Mouse (Mus musculus): ENCODE data around the gene Cerk. TPM values are rescaled to one million over a fixed set of nuclear protein-coding genes. Genes with fewer than 3 reads are reported as not detected.

The Cerk gene
- polyA plus RNA-seq, 1 experiment from 2014 or later = 11.4 TPM

DNA sequence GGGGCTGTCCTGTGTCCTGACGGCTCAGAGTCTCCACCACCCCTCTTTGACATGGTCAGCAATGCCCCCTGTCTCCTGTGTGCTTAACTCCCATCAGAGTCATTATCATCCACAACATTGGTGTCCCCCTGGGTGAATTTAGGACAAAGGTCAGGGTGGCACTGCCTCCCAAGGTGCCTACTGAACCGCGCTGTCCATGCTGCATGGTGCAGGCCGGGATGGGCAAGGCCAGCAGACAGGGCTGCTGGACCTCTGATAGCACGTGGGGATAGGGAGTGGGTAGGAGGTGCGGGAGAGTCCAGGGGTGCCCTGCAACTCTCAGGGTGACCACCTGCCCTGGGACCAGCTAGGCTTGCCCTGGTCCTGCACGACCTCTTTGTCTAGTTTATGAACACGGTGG lies 39.0 kb downstream of the Cerk start:
- no peak overlapping the region for H3K9ac ChIP-seq (ENCODE audit: low read length)
- WGBS = 93% methylated on average over 8 of the region's 8 CpGs
- H3K4me3 ChIP-seq (replicated peaks; ENCODE audit: low read length) = no peak overlapping the region
- H3K27ac ChIP-seq (ENCODE audit: low read length) = no peak overlapping the region
- no peaks in the 10 kb centered on the region for H3K4me1 ChIP-seq (ENCODE audit: control insufficient read depth, insufficient read depth, low read length)
- H3K36me3 ChIP-seq (ENCODE audit: control insufficient read depth, insufficient read depth, low read length) = peaks cover 4% of the 10 kb centered on the region; the same call in 1 of the 2 replicates
- H3K9me3 ChIP-seq (replicated peaks; ENCODE audit: control insufficient read depth, low read length) = no peaks in the 10 kb centered on the region
- peak; percentile 45; the same call in 1 of the 2 replicates for ATAC-seq (ENCODE audit: insufficient read depth, low FRiP score)
- H3K27me3 ChIP-seq (ENCODE audit: control insufficient read depth, insufficient read depth, low read length) = no peaks in the 10 kb centered on the region
- H3K4me2 ChIP-seq (ENCODE audit: low read depth, low read length) = no peak overlapping the region

GRCm38 (mm10) chr15:86145046-86145445 lies 40.9 kb downstream of the Cerk start:
- Histone ChIP-seq H3K4me2 (ENCODE audit: low read depth, low read length) (no peak overlapping the region), H3K36me3 (ENCODE audit: control insufficient read depth, insufficient read depth, low read length) (peaks cover 4% of the 10 kb centered on the region; the same call in 1 of the 2 replicates), H3K27ac (ENCODE audit: low read length) (no peak overlapping the region), H3K27me3 (ENCODE audit: control insufficient read depth, insufficient read depth, low read length) (no peaks in the 10 kb centered on the region), H3K4me1 (ENCODE audit: control insufficient read depth, insufficient read depth, low read length) (no peaks in the 10 kb centered on the region), H3K4me3 (replicated peaks; ENCODE audit: low read length) (no peak overlapping the region), H3K9ac (ENCODE audit: low read length) (no peak overlapping the region), H3K9me3 (replicated peaks; ENCODE audit: control insufficient read depth, low read length) (no peaks in the 10 kb centered on the region)
- WGBS = 75% methylated on average over 7 of the region's 7 CpGs
- ATAC-seq (ENCODE audit: insufficient read depth, low FRiP score) = no peak

- Histone ChIP-seq H3K4me1 (ENCODE audit: control insufficient read depth, insufficient read depth, low read length) (no peaks in the 10 kb centered on the region), H3K4me3 (replicated peaks; ENCODE audit: low read length) (no peak overlapping the region), H3K9me3 (replicated peaks; ENCODE audit: control insufficient read depth, low read length) (no peaks in the 10 kb centered on the region), H3K4me2 (ENCODE audit: low read depth, low read length) (no peak overlapping the region), H3K27ac (ENCODE audit: low read length) (no peak overlapping the region), H3K9ac (ENCODE audit: low read length) (no peak overlapping the region), H3K36me3 (ENCODE audit: control insufficient read depth, insufficient read depth, low read length) (peaks cover 4% of the 10 kb centered on the region; the same call in 1 of the 2 replicates), H3K27me3 (ENCODE audit: control insufficient read depth, insufficient read depth, low read length) (no peaks in the 10 kb centered on the region)
- 77% methylated on average over 7 of the region's 7 CpGs for WGBS
- ATAC-seq (ENCODE audit: insufficient read depth, low FRiP score) = no peak
Measured at GRCm38 (mm10) chr15:86144577-86144976, 41.4 kb downstream of the Cerk start.

GRCm38 (mm10) chr15:86140323-86140722 lies 45.6 kb downstream of the Cerk start:
- Histone ChIP-seq H3K4me2 (ENCODE audit: low read depth, low read length) (no peak overlapping the region), H3K4me1 (ENCODE audit: control insufficient read depth, insufficient read depth, low read length) (no peaks in the 10 kb centered on the region), H3K36me3 (ENCODE audit: control insufficient read depth, insufficient read depth, low read length) (peaks cover 9% of the 10 kb centered on the region; the same call in 1 of the 2 replicates), H3K9me3 (replicated peaks; ENCODE audit: control insufficient read depth, low read length) (no peaks in the 10 kb centered on the region), H3K27ac (ENCODE audit: low read length) (no peak overlapping the region), H3K4me3 (replicated peaks; ENCODE audit: low read length) (no peak overlapping the region), H3K27me3 (ENCODE audit: control insufficient read depth, insufficient read depth, low read length) (no peaks in the 10 kb centered on the region), H3K9ac (ENCODE audit: low read length) (no peak overlapping the region)
- ATAC-seq (ENCODE audit: insufficient read depth, low FRiP score) = no peak
- 33% methylated on average over 10 of the region's 10 CpGs for WGBS

GRCm38 (mm10) chr15:86137638-86138037 lies 48.3 kb downstream of the Cerk start:
- H3K27ac ChIP-seq (ENCODE audit: low read length) = no peak overlapping the region
- ATAC-seq (ENCODE audit: insufficient read depth, low FRiP score) = no peak
- WGBS = 60% methylated on average over 4 of the region's 4 CpGs
- H3K36me3 ChIP-seq (ENCODE audit: control insufficient read depth, insufficient read depth, low read length) = peaks cover 6% of the 10 kb centered on the region; the same call in 1 of the 2 replicates
- H3K4me2 ChIP-seq (ENCODE audit: low read depth, low read length) = no peak overlapping the region
- no peaks in the 10 kb centered on the region for H3K27me3 ChIP-seq (ENCODE audit: control insufficient read depth, insufficient read depth, low read length)
- no peak overlapping the region for H3K9ac ChIP-seq (ENCODE audit: low read length)
- no peak overlapping the region for H3K4me3 ChIP-seq (replicated peaks; ENCODE audit: low read length)
- no peaks in the 10 kb centered on the region for H3K4me1 ChIP-seq (ENCODE audit: control insufficient read depth, insufficient read depth, low read length)
- H3K9me3 ChIP-seq (replicated peaks; ENCODE audit: control insufficient read depth, low read length) = no peaks in the 10 kb centered on the region

- Histone ChIP-seq H3K27ac (ENCODE audit: low read length) (no peak overlapping the region), H3K36me3 (ENCODE audit: control insufficient read depth, insufficient read depth, low read length) (peaks cover 8% of the 10 kb centered on the region; the same call in 1 of the 2 replicates), H3K4me3 (replicated peaks; ENCODE audit: low read length) (no peak overlapping the region), H3K9ac (ENCODE audit: low read length) (no peak overlapping the region), H3K9me3 (replicated peaks; ENCODE audit: control insufficient read depth, low read length) (no peaks in the 10 kb centered on the region), H3K27me3 (ENCODE audit: control insufficient read depth, insufficient read depth, low read length) (no peaks in the 10 kb centered on the region), H3K4me1 (ENCODE audit: control insufficient read depth, insufficient read depth, low read length) (no peaks in the 10 kb centered on the region), H3K4me2 (ENCODE audit: low read depth, low read length) (no peak overlapping the region)
- ATAC-seq (ENCODE audit: insufficient read depth, low FRiP score) = no peak
- 37% methylated on average over 18 of the region's 18 CpGs for WGBS
Measured at GRCm38 (mm10) chr15:86134941-86135783, 50.8 kb downstream of the Cerk start.

DNA sequence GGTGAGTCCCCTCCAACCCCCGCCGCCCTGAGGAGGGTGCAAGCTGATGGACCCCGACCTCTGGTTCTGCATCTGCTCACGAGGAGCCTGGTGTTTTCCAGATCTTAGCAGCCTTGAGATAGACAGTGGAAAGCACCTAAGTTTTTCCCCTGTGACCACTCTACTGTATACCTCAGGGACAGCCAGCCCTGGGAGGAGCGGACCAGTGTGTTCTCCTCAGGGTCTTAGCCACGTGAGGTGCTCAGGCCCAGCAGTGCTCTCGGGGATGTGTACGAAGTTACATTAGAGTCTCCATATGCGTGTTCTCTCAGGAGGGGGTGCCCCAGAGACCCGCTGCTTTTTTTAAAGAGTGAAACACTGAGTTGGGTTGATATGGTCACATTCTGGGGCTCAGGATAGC lies 55.3 kb downstream of the Cerk start:
- Histone ChIP-seq H3K9me3 (replicated peaks; ENCODE audit: control insufficient read depth, low read length) (no peaks in the 10 kb centered on the region), H3K4me2 (ENCODE audit: low read depth, low read length) (no peak overlapping the region), H3K4me3 (replicated peaks; ENCODE audit: low read length) (no peak overlapping the region), H3K36me3 (ENCODE audit: control insufficient read depth, insufficient read depth, low read length) (peaks cover 5% of the 10 kb centered on the region), H3K4me1 (ENCODE audit: control insufficient read depth, insufficient read depth, low read length) (no peaks in the 10 kb centered on the region), H3K9ac (ENCODE audit: low read length) (no peak overlapping the region), H3K27me3 (ENCODE audit: control insufficient read depth, insufficient read depth, low read length) (no peaks in the 10 kb centered on the region), H3K27ac (ENCODE audit: low read length) (no peak overlapping the region)
- no peak for ATAC-seq (ENCODE audit: insufficient read depth, low FRiP score)
- whole genome bisulfite sequencing = 92% methylated on average over 10 of the region's 10 CpGs

GRCm38 (mm10) chr15:86129036-86129435 lies 56.9 kb downstream of the Cerk start:
- 84% methylated on average over 3 of the region's 3 CpGs for WGBS
- no peaks in the 10 kb centered on the region for H3K9me3 ChIP-seq (replicated peaks; ENCODE audit: control insufficient read depth, low read length)
- no peaks in the 10 kb centered on the region for H3K27me3 ChIP-seq (ENCODE audit: control insufficient read depth, insufficient read depth, low read length)
- H3K4me2 ChIP-seq (ENCODE audit: low read depth, low read length) = no peak overlapping the region
- H3K27ac ChIP-seq (ENCODE audit: low read length) = no peak overlapping the region
- no peaks in the 10 kb centered on the region for H3K4me1 ChIP-seq (ENCODE audit: control insufficient read depth, insufficient read depth, low read length)
- peaks cover 3% of the 10 kb centered on the region for H3K36me3 ChIP-seq (ENCODE audit: control insufficient read depth, insufficient read depth, low read length)
- ATAC-seq (ENCODE audit: insufficient read depth, low FRiP score) = no peak
- no peak overlapping the region for H3K9ac ChIP-seq (ENCODE audit: low read length)
- no peak overlapping the region for H3K4me3 ChIP-seq (replicated peaks; ENCODE audit: low read length)

DNA sequence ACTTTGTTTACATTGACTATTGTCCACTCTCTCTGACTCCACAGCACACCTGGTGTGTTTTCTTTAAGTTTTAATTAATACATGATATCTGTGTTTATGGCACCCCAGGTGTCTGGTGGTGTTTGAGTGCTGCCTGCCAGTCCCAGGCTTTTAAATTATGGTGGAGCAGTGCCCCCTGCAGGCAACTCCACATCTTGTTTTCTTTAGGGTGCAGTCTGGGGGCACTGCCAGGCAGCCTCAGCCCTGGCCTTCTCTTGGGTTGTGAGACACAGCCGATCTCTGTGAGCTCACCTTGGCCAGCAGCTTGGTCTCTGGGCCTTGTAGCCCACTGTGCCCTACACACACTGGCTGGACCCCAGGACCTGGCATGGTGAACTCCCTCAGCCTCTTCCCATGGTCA lies 61.6 kb downstream of the Cerk start:
- no peak overlapping the region for H3K27ac ChIP-seq (ENCODE audit: low read length)
- H3K27me3 ChIP-seq (ENCODE audit: control insufficient read depth, insufficient read depth, low read length) = no peaks in the 10 kb centered on the region
- peaks cover 4% of the 10 kb centered on the region; the same call in 1 of the 2 replicates for H3K36me3 ChIP-seq (ENCODE audit: control insufficient read depth, insufficient read depth, low read length)
- 59% methylated on average over 1 of the region's 1 CpGs for WGBS
- H3K9ac ChIP-seq (ENCODE audit: low read length) = no peak overlapping the region
- H3K4me3 ChIP-seq (replicated peaks; ENCODE audit: low read length) = no peak overlapping the region
- no peak overlapping the region for H3K4me2 ChIP-seq (ENCODE audit: low read depth, low read length)
- ATAC-seq (ENCODE audit: insufficient read depth, low FRiP score) = no peak; the same call in 1 of the 2 replicates
- H3K4me1 ChIP-seq (ENCODE audit: control insufficient read depth, insufficient read depth, low read length) = no peaks in the 10 kb centered on the region
- H3K9me3 ChIP-seq (replicated peaks; ENCODE audit: control insufficient read depth, low read length) = no peaks in the 10 kb centered on the region
